Mouse (Mus musculus): ENCODE data around the gene Slc6a12. TPM values are rescaled to one million over a fixed set of nuclear protein-coding genes. Genes with fewer than 3 reads are reported as not detected.

The Slc6a12 gene
- total and polyA plus RNA-seq, 3 experiments = 0.23 TPM; not detected in 2

DNA sequence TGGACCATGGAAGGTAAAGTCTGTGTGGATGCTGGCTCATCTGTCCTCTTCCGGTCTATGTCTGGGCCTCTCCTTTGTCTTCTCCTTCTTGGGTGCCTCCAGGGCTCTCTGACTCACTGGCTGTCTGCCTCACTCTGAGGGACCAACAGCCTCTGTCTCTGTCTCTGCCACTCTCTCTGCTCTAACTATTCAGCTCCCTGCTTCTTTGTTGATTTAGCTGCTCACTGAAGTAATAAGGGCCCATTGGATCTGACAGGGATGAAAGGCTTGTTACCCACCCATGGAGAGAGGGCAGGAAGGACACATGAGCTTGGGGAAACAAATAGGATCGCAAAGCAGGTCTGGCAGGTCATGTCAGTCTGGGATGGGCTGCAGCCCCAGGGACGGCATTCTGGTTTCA, 24.2 kb downstream of the Slc6a12 start:
- Histone ChIP-seq H3K36me3 (ENCODE audit: control insufficient read depth, insufficient read depth, low read length) (no peaks in the 10 kb centered on the region), H3K79me2 (replicated peaks; ENCODE audit: control insufficient read depth, insufficient read depth, low read length) (no peaks in the 10 kb centered on the region), H3K27me3 (ENCODE audit: control insufficient read depth, insufficient read depth, low read length) (peaks cover 2% of the 10 kb centered on the region; the same call in 1 of the 2 replicates), H3K4me3 (no peak overlapping the region), H3K27ac (no peak overlapping the region), H3K9ac (ENCODE audit: low read depth, low read length) (no peak overlapping the region), H3K4me1 (ENCODE audit: control insufficient read depth, insufficient read depth, low read length) (no peaks in the 10 kb centered on the region)
- no peak for DNase-seq
- 53% methylated on average over 3 of the region's 3 CpGs for WGBS
- TF ChIP-seq POLR2A (IDR thresholded peaks at IDR 0.05; ENCODE audit: insufficient read depth, low read depth, low read length) = no peak
- no peak for TF ChIP-seq CTCF (IDR thresholded peaks at IDR 0.05)
- TF ChIP-seq EP300 (IDR thresholded peaks at IDR 0.05; ENCODE audit: insufficient read depth, low read depth, low read length) = no peak
- intact Hi-C loops (cut with DNase I) = loop anchor here (2.0 to 5.0 kb wide), 2 partner anchors 28 to 95 kb away; no protein-coding TSS in a partner anchor

DNA sequence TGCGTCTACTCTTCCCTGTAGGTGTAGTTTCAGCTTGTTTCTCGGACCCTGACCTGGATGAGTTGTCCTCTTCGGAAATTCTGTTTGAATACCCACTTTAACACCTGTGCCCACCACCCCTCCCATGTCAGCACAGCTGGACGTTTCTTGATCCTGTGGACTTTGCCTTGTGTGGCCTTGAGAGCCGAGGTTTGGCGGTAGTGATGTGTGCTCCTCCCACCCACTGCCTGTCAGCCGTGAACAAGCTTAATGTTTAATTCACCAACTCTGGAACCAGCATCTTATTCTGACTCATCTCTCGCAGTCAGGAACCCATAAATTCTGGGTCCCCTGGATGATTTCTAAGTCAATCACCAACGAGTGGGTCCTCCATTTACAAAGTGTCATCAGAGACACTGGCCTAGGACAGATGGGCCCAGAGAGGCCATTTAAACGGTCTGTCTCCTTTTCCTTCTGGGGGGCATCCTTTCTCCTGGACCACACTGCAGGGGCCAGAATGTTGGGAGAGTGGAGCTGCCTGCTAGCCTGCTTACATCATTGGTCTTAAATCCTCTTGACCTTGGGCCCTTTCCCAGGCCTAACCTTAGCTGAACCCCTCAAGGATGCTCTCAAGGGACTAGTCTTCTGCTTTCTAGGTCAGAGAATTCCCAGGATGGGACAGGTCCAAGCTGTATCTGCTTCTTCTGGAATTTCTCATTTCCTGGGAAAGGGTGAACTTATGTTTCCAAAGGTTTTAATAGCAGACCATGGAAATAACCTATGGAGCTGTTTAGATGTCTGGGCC, 28.5 kb downstream of the Slc6a12 start:
- H3K27ac ChIP-seq = peak overlapping the region; percentile 48
- WGBS = 79% methylated on average over 10 of the region's 10 CpGs
- no peak overlapping the region for H3K9ac ChIP-seq (ENCODE audit: low read depth, low read length)

DNA sequence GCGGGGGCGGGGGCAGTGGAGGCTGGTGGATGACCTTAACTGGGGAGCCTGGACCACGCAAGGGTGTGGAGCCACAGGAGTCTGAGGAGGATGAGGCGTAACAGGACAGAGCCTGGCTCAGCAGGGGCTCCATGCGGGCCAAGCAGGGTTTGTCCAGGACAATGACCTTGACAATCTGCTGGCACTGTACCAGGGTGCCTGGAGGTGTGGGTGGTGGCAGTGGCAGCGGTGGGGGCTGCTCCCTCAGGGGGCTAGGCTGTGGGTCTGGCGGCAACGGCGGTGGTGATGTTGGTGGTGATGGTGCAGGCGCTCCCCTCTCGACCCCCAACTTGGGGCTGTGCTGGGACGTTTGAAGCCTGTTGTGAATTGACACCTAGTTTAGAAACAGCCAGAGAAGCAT, 33.3 kb downstream of the Slc6a12 start:
- 52% methylated on average over 11 of the region's 12 CpGs for WGBS
- H3K27ac ChIP-seq = no peak overlapping the region
- no peaks in the 10 kb centered on the region for H3K79me2 ChIP-seq (replicated peaks; ENCODE audit: control insufficient read depth, insufficient read depth, low read length)
- no peak overlapping the region for H3K4me3 ChIP-seq
- no peaks in the 10 kb centered on the region for H3K36me3 ChIP-seq (ENCODE audit: control insufficient read depth, insufficient read depth, low read length)
- intact Hi-C loops (cut with DNase I) = no loop called here
- TF ChIP-seq EP300 (IDR thresholded peaks at IDR 0.05; ENCODE audit: insufficient read depth, low read depth, low read length) = no peak
- TF ChIP-seq POLR2A (IDR thresholded peaks at IDR 0.05; ENCODE audit: insufficient read depth, low read depth, low read length) = no peak
- no peak for TF ChIP-seq CTCF (IDR thresholded peaks at IDR 0.05)
- no peaks in the 10 kb centered on the region for H3K27me3 ChIP-seq (ENCODE audit: control insufficient read depth, insufficient read depth, low read length)
- no peaks in the 10 kb centered on the region for H3K4me1 ChIP-seq (ENCODE audit: control insufficient read depth, insufficient read depth, low read length)
- no peak for DNase-seq
- no peak overlapping the region for H3K9ac ChIP-seq (ENCODE audit: low read depth, low read length)

More for the DNA sequence above, 28.5 kb downstream of the Slc6a12 start:
- TF ChIP-seq POLR2A (IDR thresholded peaks at IDR 0.05; ENCODE audit: insufficient read depth, low read depth, low read length) (no peak), CTCF (IDR thresholded peaks at IDR 0.05) (no peak), EP300 (IDR thresholded peaks at IDR 0.05; ENCODE audit: insufficient read depth, low read depth, low read length) (0 out of 2 replicates have a peak, but pooled peaks have one; percentile 16)
- intact Hi-C loops (cut with DNase I) = no loop called here
- DNase-seq = peak in 1 of 2 experiments; percentile 45
- no peaks in the 10 kb centered on the region for H3K4me1 ChIP-seq (ENCODE audit: control insufficient read depth, insufficient read depth, low read length)
- H3K36me3 ChIP-seq (ENCODE audit: control insufficient read depth, insufficient read depth, low read length) = no peaks in the 10 kb centered on the region
- no peaks in the 10 kb centered on the region for H3K79me2 ChIP-seq (replicated peaks; ENCODE audit: control insufficient read depth, insufficient read depth, low read length)
- H3K4me3 ChIP-seq = no peak overlapping the region
- no peaks in the 10 kb centered on the region for H3K27me3 ChIP-seq (ENCODE audit: control insufficient read depth, insufficient read depth, low read length)

DNA sequence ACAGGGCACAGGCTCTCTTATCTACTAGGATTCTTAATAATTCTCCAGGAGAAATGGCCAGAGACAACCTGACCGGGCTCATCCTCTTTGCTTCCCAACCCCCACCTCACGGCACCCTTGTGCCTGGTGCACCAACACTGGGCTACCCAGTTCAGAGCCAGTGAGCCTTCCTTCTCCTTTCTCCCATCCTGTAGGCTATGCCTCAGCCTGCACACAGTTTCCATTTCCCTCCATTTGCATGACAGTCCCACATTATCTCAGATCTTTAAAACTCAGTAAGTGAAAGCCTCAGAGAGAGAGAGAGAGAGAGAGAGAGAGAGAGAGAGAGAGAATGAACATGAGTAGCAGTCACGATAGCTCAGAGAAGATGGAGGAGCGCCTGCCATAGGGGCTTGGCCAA, 35.4 kb downstream of the Slc6a12 start:
- intact Hi-C loops (cut with DNase I) = no loop called here
- H3K9ac ChIP-seq (ENCODE audit: low read depth, low read length) = no peak overlapping the region
- H3K27me3 ChIP-seq (ENCODE audit: control insufficient read depth, insufficient read depth, low read length) = no peaks in the 10 kb centered on the region
- H3K4me3 ChIP-seq = no peak overlapping the region
- H3K27ac ChIP-seq = no peak overlapping the region
- no peak for DNase-seq
- no peaks in the 10 kb centered on the region for H3K79me2 ChIP-seq (replicated peaks; ENCODE audit: control insufficient read depth, insufficient read depth, low read length)
- H3K36me3 ChIP-seq (ENCODE audit: control insufficient read depth, insufficient read depth, low read length) = no peaks in the 10 kb centered on the region
- 52% methylated on average over 4 of the region's 4 CpGs for WGBS
- no peaks in the 10 kb centered on the region for H3K4me1 ChIP-seq (ENCODE audit: control insufficient read depth, insufficient read depth, low read length)
- TF ChIP-seq POLR2A (IDR thresholded peaks at IDR 0.05; ENCODE audit: insufficient read depth, low read depth, low read length) = no peak
- no peak for TF ChIP-seq EP300 (IDR thresholded peaks at IDR 0.05; ENCODE audit: insufficient read depth, low read depth, low read length)
- no peak for TF ChIP-seq CTCF (IDR thresholded peaks at IDR 0.05)

DNA sequence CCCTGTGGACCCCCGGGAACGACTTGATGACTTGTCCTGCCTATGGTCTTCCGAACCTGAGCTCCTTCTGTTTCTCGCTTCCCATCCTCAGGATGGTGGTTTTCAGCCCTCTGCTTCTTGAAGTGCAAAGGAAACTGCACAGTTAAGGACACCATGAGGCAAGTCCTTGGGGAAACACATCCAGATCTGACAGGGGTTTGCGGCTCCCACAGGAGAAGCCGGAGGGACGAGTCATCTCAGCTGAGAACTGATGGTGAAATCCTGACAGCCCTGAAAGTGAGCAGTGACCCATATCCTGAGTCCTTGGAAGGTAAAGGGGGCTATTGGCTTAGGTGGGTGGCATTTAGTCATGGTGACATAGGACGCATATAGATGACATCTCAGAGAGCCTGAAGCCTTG, 37.7 kb downstream of the Slc6a12 start:
- Histone ChIP-seq H3K27me3 (ENCODE audit: control insufficient read depth, insufficient read depth, low read length) (no peaks in the 10 kb centered on the region), H3K4me3 (no peak overlapping the region; the same call in 1 of the 2 replicates), H3K27ac (peak overlapping the region; percentile 58), H3K79me2 (replicated peaks; ENCODE audit: control insufficient read depth, insufficient read depth, low read length) (no peaks in the 10 kb centered on the region), H3K36me3 (ENCODE audit: control insufficient read depth, insufficient read depth, low read length) (no peaks in the 10 kb centered on the region), H3K9ac (ENCODE audit: low read depth, low read length) (peak overlapping the region; percentile 8; the same call in 1 of the 2 replicates), H3K4me1 (ENCODE audit: control insufficient read depth, insufficient read depth, low read length) (no peaks in the 10 kb centered on the region)
- no peak for TF ChIP-seq EP300 (IDR thresholded peaks at IDR 0.05; ENCODE audit: insufficient read depth, low read depth, low read length)
- no peak for TF ChIP-seq CTCF (IDR thresholded peaks at IDR 0.05)
- TF ChIP-seq POLR2A (IDR thresholded peaks at IDR 0.05; ENCODE audit: insufficient read depth, low read depth, low read length) = no peak
- intact Hi-C loops (cut with DNase I) = no loop called here
- DNase-seq = peak in 1 of 2 experiments; percentile 14
- 66% methylated on average over 8 of the region's 8 CpGs for WGBS

DNA sequence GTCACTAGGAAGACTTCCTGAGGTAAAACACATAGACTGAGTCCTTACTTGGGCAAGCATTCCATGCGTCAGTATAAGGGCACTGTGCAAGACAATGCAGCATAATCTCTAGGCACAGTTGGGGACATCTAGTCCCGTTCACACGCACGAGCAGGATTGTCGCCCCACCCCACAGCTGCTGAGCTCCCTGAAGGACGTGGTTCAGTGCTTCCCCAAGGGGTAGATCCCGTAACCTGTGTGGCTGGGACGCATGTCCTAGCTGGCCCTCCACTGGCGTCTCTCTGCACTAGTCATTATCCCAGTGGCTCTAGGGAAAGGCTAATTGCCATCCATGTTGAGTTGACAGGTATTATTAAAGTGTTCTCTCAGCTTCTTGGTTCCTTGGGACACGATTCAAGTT, 39.2 kb downstream of the Slc6a12 start:
- Histone ChIP-seq H3K4me1 (ENCODE audit: control insufficient read depth, insufficient read depth, low read length) (no peaks in the 10 kb centered on the region), H3K4me3 (no peak overlapping the region), H3K27me3 (ENCODE audit: control insufficient read depth, insufficient read depth, low read length) (no peaks in the 10 kb centered on the region), H3K27ac (peak overlapping the region; percentile 58), H3K36me3 (ENCODE audit: control insufficient read depth, insufficient read depth, low read length) (no peaks in the 10 kb centered on the region), H3K79me2 (replicated peaks; ENCODE audit: control insufficient read depth, insufficient read depth, low read length) (no peaks in the 10 kb centered on the region), H3K9ac (ENCODE audit: low read depth, low read length) (peak overlapping the region; percentile 1; the same call in 1 of the 2 replicates)
- WGBS = 53% methylated on average over 10 of the region's 10 CpGs
- TF ChIP-seq POLR2A (IDR thresholded peaks at IDR 0.05; ENCODE audit: insufficient read depth, low read depth, low read length) (peak; percentile 50; the same call in 1 of the 2 replicates), CTCF (IDR thresholded peaks at IDR 0.05) (no peak), EP300 (IDR thresholded peaks at IDR 0.05; ENCODE audit: insufficient read depth, low read depth, low read length) (no peak)
- peak in 1 of 2 experiments; percentile 40 for DNase-seq
- intact Hi-C loops (cut with DNase I) = no loop called here

Measured in heart, adult 2 months (tissue).